Mouse (Mus musculus): ENCODE data around the gene Hyal3. TPM values are rescaled to one million over a fixed set of nuclear protein-coding genes. Genes with fewer than 3 reads are reported as not detected.
"Not testable (repeated sequence)": the region's sequence is repeated elsewhere in the genome, so short reads cannot be mapped to it uniquely, and the experiment has no call there.

Hyal3 gene
- polyA plus RNA-seq, 1 experiment = 1.6 TPM

DNA sequence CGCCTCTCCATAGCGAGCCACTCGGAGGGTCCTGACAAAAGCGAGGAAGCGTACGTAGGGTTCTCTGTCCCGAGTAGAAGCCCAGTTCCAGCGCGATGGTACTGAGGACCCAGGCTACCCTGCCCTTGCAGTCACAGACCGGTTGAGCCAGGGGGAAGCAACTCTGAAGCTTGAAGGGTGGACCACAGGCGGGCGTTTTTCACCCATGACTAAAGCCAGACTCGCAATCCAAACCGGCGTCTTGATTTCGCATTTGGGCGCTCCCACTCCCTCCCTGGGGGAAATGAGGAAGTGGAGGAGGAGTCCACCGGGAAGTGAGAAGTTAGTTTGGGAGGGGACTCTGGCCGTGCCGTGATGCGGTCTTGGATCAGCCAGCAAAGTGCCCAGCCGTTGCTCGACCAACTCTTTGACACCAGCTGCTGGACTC is 25.6 kb upstream of the Hyal3 start:
- H3K27me3 ChIP-seq (replicated peaks; ENCODE audit: control insufficient read depth, insufficient read depth, low read length) = no peaks in the 10 kb centered on the region
- under 1% methylated on average over 23 of the region's 23 CpGs for WGBS
- peaks cover 27% of the 10 kb centered on the region; the same call in 1 of the 2 replicates for H3K4me1 ChIP-seq (ENCODE audit: control insufficient read depth, insufficient read depth, low read length)
- peak overlapping the region; percentile 68 for H3K4me3 ChIP-seq (ENCODE audit: insufficient read depth, low read depth, low read length)
- H3K27ac ChIP-seq (ENCODE audit: insufficient read depth, low read depth, low read length) = peak overlapping the region; percentile 94
- TF ChIP-seq POLR2A (IDR thresholded peaks at IDR 0.05; ENCODE audit: low read depth, low read length) (no peak), CTCF (conservative IDR thresholded peaks at IDR 0.05; ENCODE audit: insufficient read depth, insufficient read length, low read depth, low read length) (no peak)
- peaks cover 3% of the 10 kb centered on the region; the same call in 1 of the 2 replicates for H3K36me3 ChIP-seq (ENCODE audit: control insufficient read depth, insufficient read depth, low read length)
- DNase-seq = peak; percentile 80

DNA sequence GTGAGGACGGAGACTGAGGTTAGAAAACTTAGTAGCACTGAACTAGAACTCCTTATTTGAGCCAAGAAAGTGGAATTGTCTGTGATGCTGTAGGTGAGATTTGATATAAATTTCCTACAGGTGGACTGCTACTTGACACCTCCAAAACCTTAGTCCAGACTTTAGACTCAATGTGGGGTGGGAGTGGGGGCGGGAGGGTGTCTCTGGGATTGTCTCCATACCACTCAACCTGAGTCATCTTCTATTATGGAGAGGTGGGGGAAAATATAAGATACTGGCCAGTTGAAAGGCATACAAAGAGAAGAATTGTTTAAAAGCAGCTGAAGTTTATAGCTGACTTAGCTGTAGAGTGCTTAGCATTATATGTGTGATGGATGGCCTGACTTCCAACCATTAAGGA is 24.9 kb upstream of the Hyal3 start:
- TF ChIP-seq POLR2A (IDR thresholded peaks at IDR 0.05; ENCODE audit: low read depth, low read length) (no peak), CTCF (conservative IDR thresholded peaks at IDR 0.05; ENCODE audit: insufficient read depth, insufficient read length, low read depth, low read length) (no peak)
- no peak for DNase-seq
- Histone ChIP-seq H3K4me1 (ENCODE audit: control insufficient read depth, insufficient read depth, low read length) (peaks cover 24% of the 10 kb centered on the region; the same call in 1 of the 2 replicates), H3K27ac (ENCODE audit: insufficient read depth, low read depth, low read length) (peak overlapping the region; percentile 94; the same call in 1 of the 2 replicates), H3K27me3 (replicated peaks; ENCODE audit: control insufficient read depth, insufficient read depth, low read length) (no peaks in the 10 kb centered on the region), H3K36me3 (ENCODE audit: control insufficient read depth, insufficient read depth, low read length) (peaks cover 3% of the 10 kb centered on the region; the same call in 1 of the 2 replicates), H3K4me3 (ENCODE audit: insufficient read depth, low read depth, low read length) (peak overlapping the region; percentile 68)
- WGBS = 22% methylated on average over 2 of the region's 2 CpGs

DNA sequence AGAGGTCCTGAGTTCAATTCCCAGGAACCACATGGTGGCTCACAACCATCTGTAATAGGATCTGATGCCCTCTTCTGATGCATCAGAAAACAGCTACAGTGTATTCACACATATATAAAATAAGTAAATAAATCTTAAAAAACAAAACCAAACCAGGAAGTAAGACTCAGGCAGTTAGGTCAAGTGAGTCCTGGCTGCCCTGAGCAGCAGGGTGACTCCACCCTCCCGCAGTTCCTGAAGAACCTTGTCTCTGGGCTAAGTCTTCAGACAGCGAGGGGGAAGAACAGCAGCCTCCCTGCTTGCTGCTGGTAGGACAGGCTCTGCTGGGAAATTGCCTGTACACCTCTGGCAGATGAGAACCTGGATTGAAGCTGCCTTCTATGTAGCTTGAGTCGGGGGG is 24.3 kb upstream of the Hyal3 start:
- H3K27ac ChIP-seq (ENCODE audit: insufficient read depth, low read depth, low read length) = no peak overlapping the region
- H3K4me1 ChIP-seq (ENCODE audit: control insufficient read depth, insufficient read depth, low read length) = peaks cover 24% of the 10 kb centered on the region; the same call in 1 of the 2 replicates
- H3K4me3 ChIP-seq (ENCODE audit: insufficient read depth, low read depth, low read length) = no peak overlapping the region
- 33% methylated on average over 3 of the region's 3 CpGs for WGBS
- no peak for DNase-seq
- H3K27me3 ChIP-seq (replicated peaks; ENCODE audit: control insufficient read depth, insufficient read depth, low read length) = no peaks in the 10 kb centered on the region
- no peak for TF ChIP-seq POLR2A (IDR thresholded peaks at IDR 0.05; ENCODE audit: low read depth, low read length)
- TF ChIP-seq CTCF (conservative IDR thresholded peaks at IDR 0.05; ENCODE audit: insufficient read depth, insufficient read length, low read depth, low read length) = no peak
- peaks cover 3% of the 10 kb centered on the region; the same call in 1 of the 2 replicates for H3K36me3 ChIP-seq (ENCODE audit: control insufficient read depth, insufficient read depth, low read length)

DNA sequence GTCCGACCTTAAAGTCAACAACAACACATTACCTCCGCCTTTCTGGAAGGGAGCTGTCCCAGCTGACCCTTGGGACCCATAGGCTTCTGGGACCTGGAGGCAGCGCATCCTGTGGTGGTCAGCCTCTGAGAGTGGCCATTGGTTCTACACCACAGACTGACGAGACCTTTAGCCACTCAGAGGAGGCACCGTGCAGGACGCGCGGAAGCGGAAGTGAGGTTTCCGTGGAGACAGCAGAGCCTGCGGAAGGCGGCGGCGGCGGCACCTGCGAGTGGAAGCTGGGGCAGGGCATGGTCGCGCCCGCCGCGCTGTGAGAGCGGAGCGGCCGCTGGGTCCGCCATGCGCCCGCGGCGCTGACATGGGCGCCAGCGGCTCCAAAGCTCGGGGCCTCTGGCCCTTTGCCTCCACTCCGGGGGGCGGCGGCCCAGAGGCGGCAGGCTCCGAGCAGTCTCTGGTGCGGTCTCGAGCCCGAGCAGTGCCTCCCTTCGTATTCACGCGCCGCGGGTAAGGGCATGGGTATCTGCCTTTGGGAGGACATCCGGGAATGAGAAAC is 17.5 kb upstream of the Hyal3 start, which contains the start of gene Tusc2:
Gene Tusc2 (plus strand): TSS at position 227 of the 553 bp plus-strand sequence.
- peak within 1 kb of the TSS; percentile 66 for H3K4me3 ChIP-seq (ENCODE audit: insufficient read depth, low read depth, low read length)
- peaks cover 1% of the 10 kb centered on the region; the same call in 1 of the 2 replicates for H3K36me3 ChIP-seq (ENCODE audit: control insufficient read depth, insufficient read depth, low read length)
- peaks cover 19% of the 10 kb centered on the region; the same call in 1 of the 2 replicates for H3K4me1 ChIP-seq (ENCODE audit: control insufficient read depth, insufficient read depth, low read length)
- no peaks in the 10 kb centered on the region for H3K27me3 ChIP-seq (replicated peaks; ENCODE audit: control insufficient read depth, insufficient read depth, low read length)
- TF ChIP-seq CTCF (conservative IDR thresholded peaks at IDR 0.05; ENCODE audit: insufficient read depth, insufficient read length, low read depth, low read length) (no peak), POLR2A (IDR thresholded peaks at IDR 0.05; ENCODE audit: low read depth, low read length) (peak; percentile 74)
- 1% methylated on average over 45 of the region's 46 CpGs for WGBS
- peak; percentile 99 for DNase-seq
- peak within 1 kb of the TSS; percentile 45 for H3K27ac ChIP-seq (ENCODE audit: insufficient read depth, low read depth, low read length)

DNA sequence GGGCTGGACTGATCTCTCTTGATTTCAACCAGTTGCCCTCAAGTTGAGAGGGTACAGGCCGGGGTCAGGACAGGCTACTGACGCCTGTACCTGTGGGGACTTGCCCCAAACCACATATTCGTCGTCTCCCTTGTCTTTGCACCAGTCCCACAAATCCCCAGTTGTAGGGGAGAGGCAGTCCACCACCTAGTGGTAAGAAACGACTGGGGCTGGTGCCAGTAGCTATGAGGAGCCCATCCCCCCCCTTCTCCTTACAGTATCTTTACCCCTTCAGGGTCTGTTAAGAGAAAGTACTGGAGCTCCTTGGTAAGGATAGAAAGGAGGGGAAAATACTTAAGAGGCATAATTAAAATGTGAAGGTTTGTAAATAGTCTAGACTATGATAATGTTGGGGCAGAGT is 15.1 kb upstream of the Hyal3 start:
- DNase-seq; H3K27me3 ChIP-seq (replicated peaks; ENCODE audit: control insufficient read depth, insufficient read depth, low read length); H3K36me3 ChIP-seq (ENCODE audit: control insufficient read depth, insufficient read depth, low read length): not testable (repeated sequence)
- WGBS = 51% methylated on average over 5 of the region's 5 CpGs
- peak overlapping the region; percentile 32; the same call in 1 of the 2 replicates for H3K27ac ChIP-seq (ENCODE audit: insufficient read depth, low read depth, low read length)
- H3K4me1 ChIP-seq (ENCODE audit: control insufficient read depth, insufficient read depth, low read length) = peaks cover 25% of the 10 kb centered on the region; the same call in 1 of the 2 replicates
- peak overlapping the region; percentile 30; the same call in 1 of the 2 replicates for H3K4me3 ChIP-seq (ENCODE audit: insufficient read depth, low read depth, low read length)

- 29% methylated on average over 15 of the region's 15 CpGs for WGBS
- peak overlapping the region; percentile 99 for H3K27ac ChIP-seq (ENCODE audit: insufficient read depth, low read depth, low read length)
- H3K4me3 ChIP-seq (ENCODE audit: insufficient read depth, low read depth, low read length) = peak overlapping the region; percentile 81; the same call in 1 of the 2 replicates
- H3K36me3 ChIP-seq (ENCODE audit: control insufficient read depth, insufficient read depth, low read length) = 0 out of 2 replicates have a peak, but pooled peaks cover 1% of the 10 kb centered on the region
- TF ChIP-seq POLR2A (IDR thresholded peaks at IDR 0.05; ENCODE audit: low read depth, low read length) (no peak), CTCF (conservative IDR thresholded peaks at IDR 0.05; ENCODE audit: insufficient read depth, insufficient read length, low read depth, low read length) (peak; percentile 89)
- peak; percentile 95 for DNase-seq
- H3K27me3 ChIP-seq (replicated peaks; ENCODE audit: control insufficient read depth, insufficient read depth, low read length) = no peaks in the 10 kb centered on the region
- H3K4me1 ChIP-seq (ENCODE audit: control insufficient read depth, insufficient read depth, low read length) = peaks cover 32% of the 10 kb centered on the region; the same call in 1 of the 2 replicates
Observed at GRCm38 (mm10) chr9:107566041-107566709, 14.4 kb upstream of the Hyal3 start.

- 21% methylated on average over 3 of the region's 3 CpGs for WGBS
- Histone ChIP-seq H3K27ac (ENCODE audit: insufficient read depth, low read depth, low read length) (peak overlapping the region; percentile 99), H3K27me3 (replicated peaks; ENCODE audit: control insufficient read depth, insufficient read depth, low read length) (no peaks in the 10 kb centered on the region), H3K4me3 (ENCODE audit: insufficient read depth, low read depth, low read length) (peak overlapping the region; percentile 81), H3K36me3 (ENCODE audit: control insufficient read depth, insufficient read depth, low read length) (no peaks in the 10 kb centered on the region), H3K4me1 (ENCODE audit: control insufficient read depth, insufficient read depth, low read length) (peaks cover 37% of the 10 kb centered on the region; the same call in 1 of the 2 replicates)
- TF ChIP-seq CTCF (conservative IDR thresholded peaks at IDR 0.05; ENCODE audit: insufficient read depth, insufficient read length, low read depth, low read length) (peak; percentile 24; the same call in 1 of the 2 replicates), POLR2A (IDR thresholded peaks at IDR 0.05; ENCODE audit: low read depth, low read length) (no peak)
- peak; percentile 89 for DNase-seq
Observed at GRCm38 (mm10) chr9:107566855-107567254, 13.8 kb upstream of the Hyal3 start.

Measured in kidney, adult 2 months (tissue).